Mouse (Mus musculus): ENCODE measurements at regions not wholly inside any gene's neighbourhood (a gene's known extent, or its start where the extent isn't known, plus 50 kb on each side); places are given as distances from the start of the nearest gene placed in this dataset.

GRCm38 (mm10) chr1:119256769-119257168 lies 165.3 kb downstream of the Inhbb start:
- DNase-seq = peak; percentile 57

- no peak for DNase-seq
Measured at GRCm38 (mm10) chr1:119256097-119256473, 166.0 kb downstream of the Inhbb start.

DNA sequence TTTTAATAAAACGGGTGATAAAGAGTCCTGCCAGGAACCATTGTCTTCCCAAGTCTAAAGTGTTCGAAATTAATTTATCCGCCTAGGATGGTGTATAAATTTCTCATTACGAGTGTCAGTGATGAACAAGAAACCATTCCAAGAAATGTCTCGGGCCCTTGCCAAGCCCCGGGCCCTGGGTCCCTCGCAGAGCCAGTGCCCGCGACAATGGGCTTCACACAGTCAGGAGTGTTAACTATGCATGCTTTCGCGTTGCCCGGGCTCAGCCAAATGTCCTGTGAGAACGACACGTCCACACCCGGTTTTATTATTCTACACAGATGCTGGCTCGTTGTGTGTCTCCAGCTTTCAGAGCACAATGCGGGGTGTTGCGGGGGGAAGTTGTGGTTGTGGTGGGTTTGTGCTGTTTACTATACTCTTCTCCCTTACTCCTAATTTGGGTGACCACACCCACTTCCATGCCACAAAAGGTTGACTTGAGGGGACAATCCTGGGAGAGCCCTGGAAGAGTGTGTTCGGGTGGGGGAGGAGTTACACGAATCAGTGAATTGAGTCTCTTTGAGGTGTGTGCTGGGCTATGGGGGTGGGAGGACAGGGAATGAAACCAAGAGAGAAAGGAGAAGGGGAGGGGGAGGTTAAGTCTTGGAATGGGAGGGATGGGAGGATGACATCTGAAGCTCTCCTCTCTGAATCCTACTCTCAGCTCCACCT lies 166.5 kb downstream of the Inhbb start:
- DNase-seq = no peak

DNA sequence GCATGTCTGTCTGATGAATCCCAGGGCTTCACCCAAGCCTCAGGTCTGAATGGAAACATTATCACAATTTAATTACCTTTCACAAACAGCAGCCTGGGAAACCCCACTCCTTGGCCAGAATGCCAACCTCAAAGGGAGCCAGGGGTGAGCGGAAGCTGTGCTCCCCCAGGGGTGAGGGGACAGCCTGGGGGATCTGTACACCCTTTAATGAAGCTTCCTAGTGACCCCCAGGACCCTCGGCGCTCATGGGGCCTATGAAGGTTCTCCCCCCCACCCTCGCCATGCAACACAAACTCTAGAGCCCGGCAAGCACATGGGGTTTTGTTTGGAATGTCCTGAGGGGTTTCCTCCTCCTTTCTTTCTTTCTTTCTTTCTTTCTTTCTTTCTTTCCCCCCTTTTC lies 167.1 kb downstream of the Inhbb start:
- DNase-seq = no peak

GRCm38 (mm10) chr1:119253371-119253851 lies 168.6 kb downstream of the Inhbb start:
- peak; percentile 33 for DNase-seq

DNA sequence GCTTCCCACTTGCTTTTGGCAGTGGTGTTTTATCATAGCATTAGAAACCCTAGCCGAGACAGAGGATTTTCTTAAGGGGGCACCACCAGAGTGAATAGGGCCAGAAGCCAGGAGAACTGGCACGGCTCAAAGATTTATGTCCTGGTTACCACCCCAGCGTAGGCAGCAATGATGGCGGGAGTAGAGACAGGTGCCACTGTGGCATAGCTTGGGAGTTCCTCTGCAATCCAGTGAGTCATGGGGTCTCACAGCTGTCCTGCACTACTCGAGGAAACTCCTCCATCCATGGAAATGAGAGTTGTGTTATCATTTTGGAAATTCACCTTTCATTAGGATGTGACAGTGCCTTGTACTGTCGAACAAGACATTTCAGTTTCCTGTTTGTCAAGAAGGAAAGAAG lies 169.6 kb downstream of the Inhbb start:
- DNase-seq = no peak

GRCm38 (mm10) chr1:119251741-119252140 lies 170.3 kb downstream of the Inhbb start:
- DNase-seq = no peak

GRCm38 (mm10) chr1:119248776-119249495 lies 173.1 kb downstream of the Inhbb start:
- DNase-seq = no peak

- DNase-seq = no peak
Measured at GRCm38 (mm10) chr1:119247117-119247516, 174.9 kb downstream of the Inhbb start.

DNA sequence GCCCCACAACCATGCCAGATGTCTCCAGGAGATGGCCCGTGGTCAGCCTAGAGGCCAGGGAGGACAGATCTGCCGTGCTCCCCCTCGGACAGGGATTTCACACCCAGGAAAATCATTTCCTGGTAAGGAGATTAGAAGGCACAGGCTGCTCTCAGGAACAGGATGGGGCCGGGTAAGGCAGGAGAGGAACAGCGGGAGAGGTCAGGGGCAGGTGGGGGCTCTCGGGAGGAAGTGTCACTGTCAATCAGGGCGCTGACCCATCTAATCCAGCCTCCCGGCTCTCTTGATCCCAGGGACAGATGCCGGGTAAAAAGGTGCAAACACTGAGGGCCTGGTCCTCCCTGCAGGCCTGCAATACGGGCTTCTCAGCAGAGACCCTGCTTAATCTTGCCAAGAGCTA lies 183.6 kb downstream of the Inhbb start:
- DNase-seq = no peak

DNA sequence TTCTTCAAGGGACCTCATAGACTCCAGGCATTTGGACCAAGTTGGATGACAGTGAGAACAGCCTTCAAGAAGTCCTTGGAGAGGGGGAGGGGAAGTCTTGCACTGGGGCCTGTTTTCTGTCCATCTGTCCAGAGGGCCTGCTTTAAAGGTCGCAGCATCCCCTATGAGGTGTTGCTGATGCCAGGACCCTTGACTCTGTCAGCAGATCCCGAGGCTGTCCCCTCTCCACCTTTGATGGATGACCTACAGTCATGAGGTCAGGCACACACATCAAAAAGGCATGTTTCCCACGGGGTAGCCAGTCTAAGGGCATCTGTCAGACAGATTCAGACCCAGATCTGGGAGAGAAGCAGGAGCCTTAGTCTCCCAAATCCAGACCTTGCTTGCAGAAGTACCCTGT lies 183.4 kb upstream of the Gli2 start:
- no peak for DNase-seq

GRCm38 (mm10) chr1:119234449-119234848 lies 181.0 kb upstream of the Gli2 start:
- peak; percentile 66 for DNase-seq

DNA sequence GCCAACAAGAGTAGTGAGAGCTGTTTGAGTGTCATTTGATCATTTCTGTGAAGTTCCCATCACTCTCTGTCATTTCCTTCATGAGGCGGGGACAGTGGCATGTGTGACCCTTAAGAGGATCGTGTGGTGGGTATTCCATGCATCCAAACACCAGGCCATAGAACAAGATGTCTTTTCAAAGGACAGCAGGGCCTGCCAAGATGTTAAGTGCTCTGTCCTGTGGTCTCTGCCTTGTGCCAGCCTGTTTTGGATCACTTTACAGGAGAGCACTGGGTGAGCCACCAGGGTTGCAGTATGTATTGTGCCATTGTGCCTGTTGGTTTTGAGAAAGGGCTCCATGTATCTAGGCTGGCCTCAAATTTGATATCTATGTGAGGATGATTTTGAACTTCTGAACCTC lies 173.6 kb upstream of the Gli2 start:
- no peak for DNase-seq

DNA sequence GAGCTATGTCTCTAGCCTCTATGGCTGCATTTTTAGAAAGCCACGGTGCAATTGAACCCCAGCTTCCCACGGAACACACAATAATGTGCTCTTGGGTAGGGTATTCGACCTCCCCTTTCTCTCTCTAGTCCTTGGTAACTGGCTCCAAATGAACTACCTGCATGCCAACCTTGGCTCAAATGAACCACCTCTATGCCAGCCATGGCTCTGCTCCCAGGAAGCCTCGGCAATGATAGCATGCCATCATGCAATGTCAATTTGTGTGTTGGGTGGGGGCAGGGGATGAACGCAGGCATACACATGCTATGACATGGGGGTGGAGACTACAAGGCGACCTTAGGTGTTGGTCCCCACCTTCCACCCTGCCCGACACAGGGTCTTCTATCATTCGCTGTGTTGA lies 170.5 kb upstream of the Gli2 start:
- DNase-seq = no peak

GRCm38 (mm10) chr1:119221901-119222300 lies 168.5 kb upstream of the Gli2 start:
- no peak for DNase-seq

GRCm38 (mm10) chr1:119221012-119221411 lies 167.6 kb upstream of the Gli2 start:
- no peak for DNase-seq

DNA sequence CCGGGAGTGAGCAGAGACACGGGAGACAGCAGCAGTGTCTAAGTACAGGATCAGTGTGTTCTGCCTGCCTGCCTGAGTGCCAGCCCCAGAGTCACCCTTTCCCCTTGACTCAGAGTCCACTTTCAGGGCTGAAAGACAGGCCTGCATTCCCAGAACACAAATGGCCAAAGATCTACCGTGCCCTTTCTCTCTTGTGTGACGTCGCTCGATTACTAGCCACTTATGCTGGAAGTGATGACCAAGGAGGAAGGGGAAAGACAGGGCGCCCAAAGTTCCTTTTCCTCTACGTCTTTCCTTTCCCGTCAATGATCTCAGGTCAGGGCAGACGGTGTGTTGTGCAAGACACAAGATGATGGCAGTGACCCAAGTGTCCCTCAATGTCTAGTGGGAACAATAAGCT lies 166.4 kb upstream of the Gli2 start:
- DNase-seq = peak; percentile 69

DNA sequence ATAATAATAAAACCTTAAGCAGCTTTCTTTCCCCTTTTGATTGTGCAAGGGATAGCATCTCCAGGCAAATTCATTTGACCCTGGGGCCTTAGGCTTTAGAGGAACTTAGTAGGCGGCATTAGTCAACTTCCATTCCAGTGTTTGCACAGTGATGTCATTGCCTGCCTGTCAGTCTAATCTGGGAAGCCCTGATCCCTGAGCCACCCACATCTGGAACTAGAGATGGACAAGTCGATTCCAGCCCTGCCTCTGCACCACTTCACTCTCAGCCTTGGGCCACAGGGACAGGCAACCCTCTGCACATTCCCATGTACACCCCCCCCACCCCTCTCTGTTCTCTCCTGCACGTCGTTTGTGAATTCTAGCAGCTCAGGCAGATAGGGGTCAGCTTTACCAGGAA lies 164.0 kb upstream of the Gli2 start:
- DNase-seq = no peak

- peak; percentile 70 for DNase-seq
Measured at GRCm38 (mm10) chr1:119209607-119210007, 156.2 kb upstream of the Gli2 start.

DNA sequence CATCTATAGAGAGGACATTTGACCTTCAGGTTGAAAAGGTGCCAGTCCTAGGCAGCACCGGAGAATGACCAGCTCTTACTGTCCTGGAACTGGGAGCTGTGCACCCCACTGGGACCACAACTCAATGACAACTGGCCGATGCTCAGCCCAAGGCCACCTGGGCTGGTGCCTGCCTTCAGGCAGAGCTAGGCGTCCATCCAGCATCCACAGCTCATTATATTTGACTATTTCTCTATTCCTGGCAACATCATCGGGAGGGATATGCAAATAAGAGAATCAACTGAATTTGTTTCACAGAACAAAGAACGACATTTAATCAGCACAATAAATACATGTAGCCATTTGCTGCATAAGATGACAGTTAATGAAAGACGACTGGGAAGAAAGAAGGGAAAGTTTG lies 149.0 kb upstream of the Gli2 start:
- DNase-seq = no peak

DNA sequence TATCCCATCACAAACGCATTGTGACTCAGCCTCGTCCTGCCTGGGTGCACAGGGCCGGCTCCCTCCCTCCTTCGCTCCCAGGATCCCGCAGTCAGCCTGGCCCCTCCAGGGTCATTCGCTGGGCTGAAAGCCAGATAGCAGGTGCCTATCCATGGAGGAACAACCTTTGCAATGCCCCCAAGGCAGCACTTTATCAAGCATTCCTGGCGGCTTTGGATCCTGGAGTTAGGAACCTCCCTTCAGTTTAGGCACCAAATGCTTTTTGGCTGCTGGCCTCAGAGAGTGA lies 143.9 kb upstream of the Gli2 start:
- DNase-seq = peak; percentile 77

GRCm38 (mm10) chr1:119196674-119197414 lies 143.4 kb upstream of the Gli2 start:
- DNase-seq = no peak

GRCm38 (mm10) chr1:119194533-119194932 lies 141.1 kb upstream of the Gli2 start:
- no peak for DNase-seq

DNA sequence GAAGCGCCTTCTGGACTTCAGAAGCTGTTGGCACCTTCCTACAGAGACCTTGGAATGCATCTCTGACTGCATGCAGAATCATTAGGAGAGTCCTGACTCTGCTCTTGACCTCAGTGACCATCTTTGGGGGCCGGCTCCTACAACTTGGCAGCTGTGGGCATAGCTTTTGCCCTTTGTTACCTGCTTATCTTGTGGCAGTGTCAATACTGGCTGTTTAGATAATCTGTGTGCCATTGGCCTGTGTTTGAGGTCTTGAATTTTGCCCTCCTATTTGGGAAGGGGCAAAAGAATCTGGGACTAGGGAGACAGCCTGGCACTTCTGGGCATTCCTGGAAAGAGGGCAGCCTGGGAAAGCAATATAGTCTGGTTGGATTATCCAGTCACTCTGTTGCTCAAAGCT lies 137.8 kb upstream of the Gli2 start:
- no peak for DNase-seq

All from adrenal gland, postnatal 10 days (tissue).